Mouse (Mus musculus) kidney, adult 18-20 months (tissue): ENCODE data around the gene Ccdc15.
"Not testable (repeated sequence)": the region's sequence is repeated elsewhere in the genome, so short reads cannot be mapped to it uniquely, and the experiment has no call there.

Experiments
- DNase-seq: peaks from one replicate; pipeline ENCODE4 v3.0.0; 2021

Ccdc15 gene

GRCm38 (mm10) chr9:37349050-37349449 is 818 bp upstream of the Ccdc15 start:
- DNase-seq = no peak

- DNase-seq = no peak
Measured at GRCm38 (mm10) chr9:37347184-37347987, 846 bp downstream of the Ccdc15 start.

- no peak for DNase-seq
Measured at GRCm38 (mm10) chr9:37345406-37345805, 2.8 kb downstream of the Ccdc15 start.

- no peak for DNase-seq
Measured at GRCm38 (mm10) chr9:37329456-37329855, 18.8 kb downstream of the Ccdc15 start.

GRCm38 (mm10) chr9:37301720-37302119 is 46.5 kb downstream of the Ccdc15 start:
- DNase-seq = no peak

- DNase-seq = not testable (repeated sequence)
Measured at GRCm38 (mm10) chr9:37300501-37300900, 47.7 kb downstream of the Ccdc15 start.

GRCm38 (mm10) chr9:37295586-37295985 is 52.6 kb downstream of the Ccdc15 start:
- DNase-seq = no peak

- DNase-seq = no peak
Measured at GRCm38 (mm10) chr9:37266622-37267021, 81.6 kb downstream of the Ccdc15 start.

- peak; percentile 54 for DNase-seq
Measured at GRCm38 (mm10) chr9:37255889-37256225, 92.4 kb downstream of the Ccdc15 start.

GRCm38 (mm10) chr9:37255149-37255888 is 92.9 kb downstream of the Ccdc15 start, which contains the start of gene Slc37a2:
Gene Slc37a2, minus strand, starts transcription at chr9:37255738.
- peak; percentile 76 for DNase-seq

GRCm38 (mm10) chr9:37254531-37255110 is 93.6 kb downstream of the Ccdc15 start:
- no peak for DNase-seq

- DNase-seq = no peak
Measured at GRCm38 (mm10) chr9:37250631-37251030, 97.6 kb downstream of the Ccdc15 start.

- DNase-seq = no peak
Measured at GRCm38 (mm10) chr9:37249976-37250375, 98.3 kb downstream of the Ccdc15 start.

- no peak for DNase-seq
Measured at GRCm38 (mm10) chr9:37248381-37248906, 99.8 kb downstream of the Ccdc15 start.

- DNase-seq = no peak
Measured at GRCm38 (mm10) chr9:37247429-37247828, 100.8 kb downstream of the Ccdc15 start.

- DNase-seq = no peak
Measured at GRCm38 (mm10) chr9:37245810-37246209, 102.4 kb downstream of the Ccdc15 start.

GRCm38 (mm10) chr9:37245404-37245803 is 102.8 kb downstream of the Ccdc15 start:
- no peak for DNase-seq

- DNase-seq = no peak
Measured at GRCm38 (mm10) chr9:37244600-37244999, 103.6 kb downstream of the Ccdc15 start.

GRCm38 (mm10) chr9:37242764-37243163 is 105.5 kb downstream of the Ccdc15 start:
- DNase-seq = no peak

GRCm38 (mm10) chr9:37235951-37236737 is 112.1 kb downstream of the Ccdc15 start:
- DNase-seq = no peak

- DNase-seq = no peak
Measured at GRCm38 (mm10) chr9:37232201-37233195, 115.7 kb downstream of the Ccdc15 start.
